Mouse (Mus musculus): ENCODE data around the gene Rhbg. TPM values are rescaled to one million over a fixed set of nuclear protein-coding genes. Genes with fewer than 3 reads are reported as not detected.

The Rhbg gene
- total and polyA plus RNA-seq, 3 experiments = not detected

- Histone ChIP-seq H3K79me2 (ENCODE audit: control insufficient read depth, insufficient read depth, low read length, poor library complexity) (no peaks in the 10 kb centered on the region), H3K27ac (ENCODE audit: control insufficient read depth, low read depth, low read length) (no peak overlapping the region), H3K9me3 (replicated peaks; ENCODE audit: insufficient read depth, low read length) (no peaks in the 10 kb centered on the region), H3K4me1 (ENCODE audit: control insufficient read depth in 1 of 2, insufficient read depth in 2 of 2, low read length in 2 of 2) (peaks cover 2 to 11% of the 10 kb centered on the region in 2 experiments; a peak in 3 of 4 replicates), H3K36me3 (ENCODE audit: control insufficient read depth in 1 of 2, insufficient read depth in 2 of 2, low read length in 2 of 2) (peaks cover 0 to 8% of the 10 kb centered on the region in 2 experiments; a peak in 2 of 4 replicates), H3K27me3 (ENCODE audit: control insufficient read depth in 1 of 2, insufficient read depth in 2 of 2, low read length in 2 of 2) (peaks cover 7 to 18% of the 10 kb centered on the region in 2 experiments), H3K9ac (ENCODE audit: control insufficient read depth, low read depth, low read length, poor library complexity, severe bottlenecking) (no peak overlapping the region), H3K4me3 (ENCODE audit: control insufficient read depth in 1 of 2, insufficient read depth in 1 of 2, low read depth in 2 of 2, low read length in 2 of 2) (no peak overlapping the region)
- TF ChIP-seq E2F4 (IDR thresholded peaks at IDR 0.05; ENCODE audit: borderline replicate concordance, low read depth, low read length) (no peak), SIN3A (IDR thresholded peaks at IDR 0.05; ENCODE audit: low read length) (no peak), TCF12 (IDR thresholded peaks at IDR 0.05; ENCODE audit: low read depth, low read length) (no peak), HCFC1 (IDR thresholded peaks at IDR 0.05; ENCODE audit: low read depth, low read length) (no peak), BHLHE40 (IDR thresholded peaks at IDR 0.05; ENCODE audit: borderline replicate concordance, low read depth, low read length) (no peak), MXI1 (IDR thresholded peaks at IDR 0.05; ENCODE audit: low read depth, low read length) (no peak), POLR2AphosphoS2 (IDR thresholded peaks at IDR 0.05; ENCODE audit: low read length) (no peak), POLR2AphosphoS5 (IDR thresholded peaks at IDR 0.05; ENCODE audit: borderline replicate concordance, low read depth, low read length) (no peak), POLR2A (IDR thresholded peaks at IDR 0.05; ENCODE audit: control insufficient read depth in 1 of 2, insufficient read depth in 1 of 2, low read depth in 1 of 2, low read length in 2 of 2, poor library complexity in 1 of 2) (no peak), MAZ (IDR thresholded peaks at IDR 0.05; ENCODE audit: low read depth, low read length) (no peak)
- DNase-seq (ENCODE audit: low read depth, low spot score) = no peak
Measured at GRCm38 (mm10) chr3:88208226-88208720, 46.2 kb downstream of the Rhbg start.

GRCm38 (mm10) chr3:88207451-88208100 lies 46.9 kb downstream of the Rhbg start:
- peaks cover 2 to 6% of the 10 kb centered on the region in 2 experiments for H3K4me1 ChIP-seq (ENCODE audit: control insufficient read depth in 1 of 2, insufficient read depth in 2 of 2, low read length in 2 of 2)
- no peak overlapping the region for H3K9ac ChIP-seq (ENCODE audit: control insufficient read depth, low read depth, low read length, poor library complexity, severe bottlenecking)
- H3K27me3 ChIP-seq (ENCODE audit: control insufficient read depth in 1 of 2, insufficient read depth in 2 of 2, low read length in 2 of 2) = peaks cover 7 to 18% of the 10 kb centered on the region in 2 experiments
- peaks cover 0 to 2% of the 10 kb centered on the region in 2 experiments; a peak in 2 of 4 replicates for H3K36me3 ChIP-seq (ENCODE audit: control insufficient read depth in 1 of 2, insufficient read depth in 2 of 2, low read length in 2 of 2)
- H3K79me2 ChIP-seq (ENCODE audit: control insufficient read depth, insufficient read depth, low read length, poor library complexity) = no peaks in the 10 kb centered on the region
- no peaks in the 10 kb centered on the region for H3K9me3 ChIP-seq (replicated peaks; ENCODE audit: insufficient read depth, low read length)
- H3K27ac ChIP-seq (ENCODE audit: control insufficient read depth, low read depth, low read length) = no peak overlapping the region
- no peak for DNase-seq (ENCODE audit: low read depth, low spot score)
- TF ChIP-seq POLR2AphosphoS5 (IDR thresholded peaks at IDR 0.05; ENCODE audit: borderline replicate concordance, low read depth, low read length) (no peak), ZKSCAN1 (IDR thresholded peaks at IDR 0.05; ENCODE audit: low read depth, low read length) (no peak), ZMIZ1 (IDR thresholded peaks at IDR 0.05; ENCODE audit: low read depth, low read length) (no peak), ZNF384 (IDR thresholded peaks at IDR 0.05; ENCODE audit: low read depth, low read length) (no peak), CHD2 (IDR thresholded peaks at IDR 0.05; ENCODE audit: low read length) (no peak), MAZ (IDR thresholded peaks at IDR 0.05; ENCODE audit: low read depth, low read length) (no peak), SMC3 (IDR thresholded peaks at IDR 0.05; ENCODE audit: low read depth, low read length) (no peak), POLR2A (IDR thresholded peaks at IDR 0.05; ENCODE audit: control insufficient read depth in 1 of 2, insufficient read depth in 1 of 2, low read depth in 1 of 2, low read length in 2 of 2, poor library complexity in 1 of 2) (no peak)
- no peak overlapping the region for H3K4me3 ChIP-seq (ENCODE audit: control insufficient read depth in 1 of 2, insufficient read depth in 1 of 2, low read depth in 2 of 2, low read length in 2 of 2)

All from MEL (cell line).